Mouse (Mus musculus) megakaryocyte, embryonic 14.5 days (primary cell): ENCODE data around the gene Rbm28.

Experiments used
- FLI1 ChIP-seq: IDR thresholded peaks from 2 replicates; pipeline ENCODE4 v1.6.1; 2012; ENCODE audit warnings: low read length, inconsistent platforms, mixed read lengths
- GATA1 ChIP-seq: IDR thresholded peaks from 3 replicates; pipeline ENCODE4 v1.6.1; 2012; ENCODE audit warnings: mixed read lengths, low read length, inconsistent platforms, borderline replicate concordance

GRCm38 (mm10) chr6:29143608-29144007 is 21.2 kb downstream of the Rbm28 start:
- no peak for TF ChIP-seq GATA1
- TF ChIP-seq FLI1: no peak
